Mouse (Mus musculus): ENCODE measurements around the gene Khdrbs1.
A peak's percentile ranks its signal among the peaks of the same experiment; 100 is the strongest.
"Not testable (repeated sequence)": the region's sequence is repeated elsewhere in the genome, so short reads cannot be mapped to it uniquely, and the experiment has no call there.

Khdrbs1 gene

DNA sequence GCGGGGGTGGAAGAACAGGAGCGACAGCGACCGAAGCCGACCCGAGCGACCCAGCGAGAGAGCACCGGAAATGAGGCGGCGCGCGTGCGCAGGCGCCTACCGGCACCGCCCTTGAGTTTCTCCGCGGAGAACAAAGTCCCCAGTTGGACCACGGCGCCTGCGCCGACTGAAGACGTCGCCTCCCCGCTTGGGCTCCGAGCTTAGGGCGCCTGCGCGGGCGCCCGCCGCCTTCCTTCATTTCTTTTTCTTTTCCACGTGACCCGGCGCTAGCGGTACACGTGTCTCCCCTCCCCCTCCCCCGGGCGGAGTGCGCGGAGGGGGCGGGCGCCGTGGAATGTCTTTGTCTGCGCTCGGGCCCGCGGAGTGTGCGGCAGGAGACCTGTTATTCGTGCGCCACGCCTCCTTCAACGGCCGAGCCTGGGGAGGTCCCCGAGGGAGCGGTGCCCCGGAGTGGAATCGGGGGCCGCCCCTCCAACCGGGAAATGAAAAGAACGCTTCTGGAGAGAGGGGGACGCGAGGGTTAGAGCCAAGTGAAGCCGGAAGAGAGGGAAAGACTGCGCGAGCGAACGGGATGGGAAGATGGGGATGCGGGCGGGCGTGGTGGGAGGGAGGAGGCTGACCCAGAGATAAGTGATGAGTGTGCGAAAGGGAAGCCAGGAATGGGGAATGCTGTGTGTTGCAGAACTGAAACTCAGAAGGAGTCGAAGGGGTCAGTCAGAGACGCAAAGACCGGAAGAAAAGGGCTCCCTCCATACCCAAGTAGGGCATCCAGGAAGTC, at the start of gene Khdrbs1:
Gene Khdrbs1, minus strand, starts transcription at position 72 of the 778 bp plus-strand sequence.
- DNase-seq = peak; percentile 98

DNA sequence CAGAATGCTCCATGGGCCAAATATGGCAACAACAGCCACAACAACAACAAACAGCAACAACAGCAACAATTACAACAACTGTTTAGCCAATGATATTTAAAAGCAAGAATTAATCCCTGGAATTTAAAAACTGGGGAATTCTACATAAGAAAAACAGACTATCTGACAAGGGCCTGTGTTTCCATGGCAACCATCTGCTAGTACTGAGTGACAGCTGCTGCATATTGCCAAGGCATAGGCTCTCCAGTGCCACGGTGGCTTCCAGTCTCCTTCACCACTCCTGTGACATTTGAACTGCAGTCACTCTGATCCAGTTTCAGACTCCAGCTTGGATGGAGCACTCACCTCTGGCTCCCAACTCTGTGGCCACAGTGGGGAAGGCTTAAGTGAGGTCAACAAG, 49.3 kb upstream of the Khdrbs1 start:
- no peak for DNase-seq

DNA sequence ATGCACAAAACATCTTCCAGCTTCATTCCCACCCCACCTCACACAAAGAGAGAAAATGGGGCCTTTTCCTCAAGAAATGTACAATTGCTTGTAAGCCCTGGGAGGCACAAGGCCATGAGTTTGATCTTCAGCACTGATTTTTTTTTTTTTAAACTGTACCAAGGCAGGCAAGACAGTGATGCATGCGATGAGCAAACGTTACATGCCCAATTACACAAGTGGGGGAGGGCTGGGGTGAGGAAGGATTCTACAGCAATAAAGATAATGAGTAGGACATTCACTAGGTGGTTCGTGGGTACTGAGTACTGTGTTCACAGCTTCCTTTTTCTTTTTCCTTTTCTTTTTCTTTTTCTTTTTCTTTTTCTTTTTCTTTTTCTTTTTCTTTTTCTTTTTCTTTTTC, 48.4 kb upstream of the Khdrbs1 start:
- no peak for DNase-seq

DNA sequence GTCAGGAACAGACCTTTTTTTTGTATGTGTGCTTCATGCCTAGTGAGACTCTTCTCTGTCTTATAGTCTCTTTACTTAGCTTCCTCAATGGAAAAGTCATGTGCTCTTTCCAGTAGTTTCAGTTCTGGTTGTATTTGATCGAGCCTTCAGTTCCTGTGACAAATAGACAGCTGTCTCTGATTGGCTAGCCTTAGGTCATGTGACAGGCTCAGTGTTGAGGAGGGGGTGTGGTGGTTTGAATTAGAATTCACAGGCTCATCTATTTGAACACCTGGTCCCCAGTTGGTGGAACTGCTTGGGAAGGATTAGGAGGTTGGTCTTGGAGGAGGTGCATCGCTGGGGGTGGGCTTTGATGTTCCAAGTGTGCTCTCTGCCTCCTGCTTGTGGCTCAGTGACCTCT, 47.5 kb upstream of the Khdrbs1 start:
- DNase-seq = no peak

DNA sequence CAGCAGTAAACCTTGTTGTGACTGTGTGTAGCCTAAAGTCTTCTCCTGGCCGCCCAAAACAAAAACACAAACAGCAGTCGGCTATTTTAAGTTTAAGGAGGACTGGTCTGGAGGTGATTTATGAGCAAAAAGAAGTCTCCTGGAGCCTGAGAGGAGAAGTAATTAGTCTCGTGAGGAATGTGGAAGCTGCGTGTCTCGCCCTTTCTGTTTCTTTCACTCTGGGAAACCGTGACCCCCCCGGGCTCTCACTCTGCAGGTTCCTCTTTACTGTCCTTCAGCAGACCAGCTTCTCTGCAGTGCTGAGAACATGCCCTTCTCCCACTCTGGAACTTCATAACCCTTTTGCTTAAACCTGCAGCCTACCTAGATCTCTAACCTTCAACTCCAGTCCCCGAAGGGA, 46.6 kb upstream of the Khdrbs1 start:
- DNase-seq = no peak

DNA sequence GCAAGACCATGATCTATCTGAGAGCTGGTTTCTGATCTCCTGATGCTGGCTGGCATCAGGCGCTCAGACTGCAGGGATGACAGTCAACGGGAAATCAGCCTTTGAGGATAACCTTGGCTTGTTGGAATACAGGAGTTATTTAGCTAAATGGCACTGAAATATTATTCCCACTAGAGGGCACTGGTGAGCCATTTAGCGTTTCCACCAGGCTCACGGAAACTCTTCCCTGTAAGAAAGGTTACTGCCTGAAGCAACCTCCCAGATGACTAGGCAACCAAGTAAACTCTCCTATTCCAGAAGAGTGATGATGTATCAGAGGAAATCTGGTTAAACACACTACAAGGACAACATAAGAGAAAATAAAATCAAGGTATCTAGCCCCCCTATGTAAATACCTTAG, 43.1 kb upstream of the Khdrbs1 start:
- DNase-seq = peak; percentile 68

DNA sequence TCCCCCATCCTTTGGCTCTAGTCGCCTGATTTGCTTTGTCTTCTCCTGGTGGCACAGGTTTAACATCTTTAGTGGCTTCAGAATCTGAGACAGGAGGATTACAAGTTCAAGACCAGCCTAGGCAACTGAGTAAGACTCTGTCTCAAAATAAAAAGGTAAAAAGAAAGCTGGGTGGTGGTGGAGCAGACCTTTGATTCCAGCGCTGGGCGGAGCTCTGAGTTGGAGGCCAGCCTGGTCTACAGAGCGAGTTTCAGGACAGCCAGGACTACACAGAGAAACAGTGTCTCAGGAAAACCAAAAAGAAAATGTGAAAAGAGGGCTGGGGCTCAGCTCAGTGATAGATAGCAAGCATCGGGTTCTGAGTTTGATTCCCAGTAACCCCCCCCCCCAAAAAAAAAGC, 41.4 kb upstream of the Khdrbs1 start:
- DNase-seq = no peak

DNA sequence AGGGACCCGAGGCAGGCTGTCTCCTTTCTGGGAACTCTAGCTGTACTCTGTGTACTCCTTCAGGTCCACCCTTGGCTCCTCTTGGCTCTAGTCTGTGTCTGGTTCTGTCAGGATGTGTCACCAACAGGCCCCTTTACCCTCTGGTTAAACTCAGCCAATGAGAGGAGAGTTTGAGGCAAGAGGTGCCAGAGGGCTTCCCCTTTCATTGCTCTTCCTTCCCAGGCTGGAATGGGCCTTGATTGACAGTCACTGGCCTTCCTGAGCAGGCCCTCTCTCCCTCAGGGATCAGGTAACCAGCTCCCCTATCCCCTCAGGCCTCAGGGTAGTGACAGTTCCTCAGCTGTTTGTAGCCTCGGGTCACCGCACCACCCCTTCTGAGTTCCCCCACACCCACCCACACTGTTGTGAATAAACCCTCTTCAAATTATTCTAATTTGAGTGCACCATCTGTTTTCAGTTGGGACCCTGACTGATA, 40.8 kb upstream of the Khdrbs1 start:
- DNase-seq = no peak

DNA sequence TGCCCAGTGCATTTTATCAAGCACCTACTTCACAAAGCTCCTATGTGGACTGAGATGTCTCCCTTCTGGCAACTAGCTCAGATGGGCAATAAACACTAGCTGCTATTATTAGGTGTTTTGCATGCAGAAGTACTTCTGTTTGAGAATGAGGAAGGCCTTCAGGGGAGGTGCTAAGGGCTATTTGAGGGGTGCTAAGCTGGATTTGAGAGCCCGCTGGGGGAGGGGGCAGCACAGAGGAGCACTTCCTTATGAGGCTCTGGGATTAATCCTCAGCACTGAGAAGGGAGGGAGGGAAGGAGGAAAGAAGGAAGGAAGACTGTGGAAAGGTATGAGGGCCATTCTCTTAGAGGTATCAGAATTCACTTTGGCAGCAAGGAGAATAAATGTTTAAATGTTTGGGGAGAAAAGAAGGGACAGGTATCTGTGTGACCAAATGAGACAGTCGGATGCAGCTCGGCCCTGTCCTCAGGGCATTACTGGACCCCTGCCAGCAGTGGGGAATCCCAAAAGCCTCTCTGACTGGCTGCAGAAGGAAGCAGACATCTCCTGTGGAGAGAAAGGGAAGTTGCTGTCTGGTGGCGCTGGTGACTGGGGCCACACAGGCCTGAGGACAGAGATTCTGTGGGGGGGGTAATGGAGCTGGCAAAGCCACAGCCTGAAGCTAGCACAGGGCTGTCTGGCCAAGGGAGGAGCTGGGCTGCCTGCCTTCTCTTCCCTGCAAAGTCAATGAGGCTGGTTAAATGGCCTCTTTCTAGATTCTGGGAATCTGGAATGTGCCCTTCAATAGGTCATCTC, 40.0 kb upstream of the Khdrbs1 start:
- no peak for DNase-seq

DNA sequence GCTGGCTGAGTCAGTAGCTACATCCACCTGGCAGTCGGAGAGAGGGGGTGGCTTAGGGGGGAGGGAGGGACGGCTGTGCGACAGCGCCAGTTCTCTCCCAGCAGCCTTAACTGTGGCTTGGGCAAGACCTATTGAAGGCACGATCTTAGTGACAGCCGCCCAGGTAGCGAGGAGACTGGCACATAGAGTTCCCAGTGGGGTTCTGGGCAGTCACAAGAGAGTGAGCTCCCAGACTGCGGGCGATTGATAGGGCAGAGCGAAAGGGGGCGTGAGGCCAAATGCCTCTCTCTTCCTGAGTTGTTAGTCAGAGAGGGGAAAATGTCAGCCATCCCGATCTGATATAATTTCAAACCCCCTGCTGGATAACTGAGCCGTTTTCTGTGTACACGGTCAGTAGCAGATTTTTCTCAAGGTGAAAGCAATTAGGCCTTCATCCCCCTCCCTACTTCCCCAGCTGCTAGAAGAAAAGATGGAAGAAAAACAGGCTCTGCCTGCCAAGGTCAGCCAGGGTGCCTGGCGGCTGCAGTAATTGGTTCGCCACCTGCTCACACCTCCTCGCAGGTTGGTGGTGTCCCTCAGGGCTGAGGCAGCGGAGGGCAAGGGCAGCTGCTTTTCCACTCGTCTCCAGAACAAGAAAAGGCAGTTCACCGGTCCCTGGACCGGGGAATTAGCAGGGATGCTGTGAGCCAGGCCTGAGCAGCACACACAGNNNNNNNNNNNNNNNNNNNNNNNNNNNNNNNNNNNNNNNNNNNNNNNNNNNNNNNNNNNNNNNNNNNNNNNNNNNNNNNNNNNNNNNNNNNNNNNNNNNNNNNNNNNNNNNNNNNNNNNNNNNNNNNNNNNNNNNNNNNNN, 29.8 kb upstream of the Khdrbs1 start:
- peak; percentile 78 for DNase-seq

DNA sequence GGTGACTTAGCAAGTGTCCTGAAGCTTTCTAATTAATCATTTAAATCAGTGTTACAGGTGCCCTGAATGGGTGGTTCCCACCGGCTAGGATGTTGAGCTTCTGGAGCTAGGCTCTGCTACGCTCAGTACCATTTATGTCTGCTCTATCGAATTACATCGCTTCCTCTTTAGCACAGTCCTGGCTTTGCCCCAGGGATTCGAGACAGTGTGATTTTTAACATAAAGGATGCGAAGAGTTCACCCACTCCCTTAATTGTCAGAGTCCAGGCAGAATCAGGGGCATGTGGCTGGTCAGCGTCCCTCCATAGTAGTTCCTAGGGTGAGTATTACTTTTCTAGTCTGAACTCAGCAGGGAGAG, 29.2 kb upstream of the Khdrbs1 start:
- DNase-seq = no peak

DNA sequence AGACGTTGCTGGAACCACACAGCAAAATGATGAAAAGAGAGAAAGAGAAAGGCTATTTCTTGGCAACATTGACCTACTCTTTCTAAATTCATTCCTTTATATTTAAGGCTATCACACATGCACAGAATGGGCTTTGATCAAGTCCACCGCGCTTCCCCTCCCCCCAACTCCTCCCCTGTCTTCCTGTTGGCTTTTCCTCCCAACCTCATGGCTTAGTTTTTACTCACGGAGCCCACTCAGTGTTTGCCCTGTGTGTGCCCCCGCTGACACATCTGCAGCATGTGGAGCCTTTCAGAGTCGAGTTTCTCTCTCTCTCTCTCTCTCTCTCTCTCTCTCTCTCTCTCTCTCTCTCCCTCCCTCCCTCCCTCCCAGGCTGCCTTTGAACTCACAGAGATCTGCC, 28.5 kb upstream of the Khdrbs1 start:
- DNase-seq = peak; percentile 77

DNA sequence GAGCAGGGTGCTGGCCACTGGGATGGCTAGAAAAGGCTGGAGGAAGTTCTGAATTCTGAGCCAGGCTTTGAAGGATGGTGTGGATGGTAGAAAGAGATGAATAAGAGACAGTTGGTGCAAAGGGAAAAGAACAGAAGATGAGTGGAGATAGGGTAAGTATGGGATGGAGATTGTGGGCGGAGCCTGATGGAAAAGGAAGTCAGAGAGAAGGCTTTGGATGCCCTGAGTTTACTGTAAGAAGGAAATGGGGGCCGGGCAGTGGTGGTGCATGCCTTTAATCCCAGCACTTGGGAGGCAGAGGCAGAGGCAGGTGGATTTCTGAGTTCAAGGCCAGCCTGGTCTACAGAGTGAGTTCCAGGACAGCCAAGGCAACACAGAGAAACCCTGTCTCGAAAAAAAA, 26.6 kb upstream of the Khdrbs1 start:
- not testable (repeated sequence) for DNase-seq

DNA sequence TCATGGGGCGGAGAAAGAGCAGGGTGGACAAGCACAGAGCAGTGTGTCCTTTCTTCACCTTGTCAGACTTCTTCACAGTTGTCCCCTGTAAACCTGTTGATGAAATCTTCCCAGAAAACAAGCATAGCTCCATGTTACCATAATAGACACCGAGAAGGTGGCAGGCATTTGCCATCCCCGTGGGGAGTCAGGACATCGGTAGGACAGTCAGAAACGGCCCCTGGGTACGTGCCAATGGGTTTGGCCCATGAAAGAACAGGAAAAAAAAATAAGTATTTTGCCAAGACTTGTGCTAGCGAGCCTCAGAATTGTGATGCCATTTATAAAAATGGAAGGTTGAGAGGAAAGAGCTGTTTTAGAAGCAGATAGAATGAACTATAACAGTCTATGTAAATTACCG, 25.7 kb upstream of the Khdrbs1 start:
- no peak for DNase-seq

DNA sequence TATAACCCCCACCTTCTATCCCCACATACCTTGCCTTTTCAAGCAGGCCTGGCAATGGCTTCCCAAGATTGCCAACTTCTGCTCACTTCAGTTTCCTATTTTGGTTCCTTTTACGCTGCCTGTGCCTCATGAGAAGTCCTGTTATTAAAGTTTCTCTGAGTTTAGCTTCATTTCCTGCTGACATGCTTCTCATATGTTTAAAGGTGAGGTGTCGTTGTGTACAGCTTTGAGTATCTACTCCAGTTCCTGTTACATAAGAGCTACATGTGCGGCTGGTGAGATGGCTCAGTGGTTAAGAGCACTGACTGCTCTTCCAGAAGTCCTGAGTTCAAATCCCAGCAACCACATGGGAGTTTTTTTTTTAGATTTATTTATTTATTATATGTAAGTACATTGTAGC, 23.2 kb upstream of the Khdrbs1 start:
- DNase-seq = no peak

DNA sequence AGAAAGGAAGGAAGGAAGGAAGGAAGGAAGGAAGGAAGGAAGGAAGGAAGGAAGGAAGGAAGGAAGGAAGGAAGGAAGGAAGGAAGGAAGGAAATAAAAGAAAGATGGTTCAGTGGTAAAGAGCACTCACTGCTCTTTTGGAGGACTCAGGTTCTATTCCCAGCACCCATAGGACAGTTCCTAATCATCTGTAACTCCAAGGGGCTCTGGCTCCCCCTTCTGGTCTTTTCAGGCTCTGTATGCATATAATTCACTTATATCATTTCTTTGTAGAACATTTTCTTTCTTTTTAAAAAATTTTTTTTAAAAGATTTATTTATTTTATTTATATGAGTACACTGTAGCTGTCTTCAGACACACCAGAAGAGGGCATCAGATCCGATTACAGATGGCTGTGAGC, 20.4 kb upstream of the Khdrbs1 start:
- DNase-seq = not testable (repeated sequence)

DNA sequence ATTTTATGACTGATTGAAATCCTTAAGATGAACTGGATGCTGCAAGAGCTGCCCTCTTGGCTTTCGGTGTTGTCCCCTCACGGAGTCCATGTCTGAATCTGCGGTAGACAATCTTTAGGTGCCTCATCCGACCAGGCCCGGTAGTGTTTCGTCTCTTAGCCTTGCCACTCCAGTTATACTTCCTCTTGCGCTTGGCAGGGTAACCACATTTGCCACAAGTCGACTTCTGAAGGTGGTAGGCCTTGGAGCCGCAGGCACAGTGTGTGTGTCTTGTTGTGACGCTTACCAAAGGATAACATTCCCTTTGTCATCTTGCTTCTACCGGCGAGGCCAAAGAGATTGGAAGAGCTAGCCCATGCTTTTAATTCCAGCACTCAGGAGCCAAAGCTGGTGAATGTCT, 19.5 kb upstream of the Khdrbs1 start:
- DNase-seq = peak; percentile 67

DNA sequence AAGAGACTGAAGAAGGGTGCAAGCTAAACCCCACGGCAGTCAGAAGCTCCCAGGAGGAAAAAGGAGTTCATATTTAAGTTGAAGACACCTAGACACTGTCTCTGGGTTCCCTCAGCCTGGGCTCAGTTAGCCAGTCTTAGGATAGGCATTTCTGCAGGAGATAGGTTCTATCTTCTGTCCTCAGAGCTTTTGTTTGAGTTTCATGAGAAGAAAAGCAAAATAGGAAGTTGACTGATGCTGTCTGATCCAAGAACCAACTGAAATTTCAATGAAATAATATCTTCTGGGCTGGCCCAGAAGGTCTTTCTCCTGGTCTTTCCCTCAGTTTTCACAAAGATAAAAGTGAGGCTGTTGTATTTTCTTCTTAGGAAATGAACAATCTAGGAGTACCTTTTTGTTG, 13.4 kb upstream of the Khdrbs1 start:
- no peak for DNase-seq

DNA sequence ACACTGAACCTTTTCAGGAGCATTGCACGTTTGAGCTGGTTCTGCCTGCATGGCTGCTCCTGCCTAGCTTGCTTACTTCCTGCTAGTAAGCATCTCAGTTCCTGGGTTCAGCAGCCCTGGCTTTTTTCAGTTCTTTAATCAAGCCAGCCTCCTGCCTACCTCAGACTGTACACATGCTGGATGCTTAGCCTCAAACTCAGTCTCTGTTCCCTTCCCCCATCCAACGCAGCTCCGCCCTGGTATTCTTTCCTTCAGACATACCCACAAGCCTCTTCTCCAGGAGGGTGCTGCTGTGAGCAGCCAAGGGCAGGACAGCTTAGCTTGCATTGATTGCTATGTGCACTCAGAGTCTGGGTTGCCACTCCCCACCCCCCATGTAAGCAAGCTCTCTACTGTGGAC, 12.6 kb upstream of the Khdrbs1 start:
- DNase-seq = peak; percentile 64

DNA sequence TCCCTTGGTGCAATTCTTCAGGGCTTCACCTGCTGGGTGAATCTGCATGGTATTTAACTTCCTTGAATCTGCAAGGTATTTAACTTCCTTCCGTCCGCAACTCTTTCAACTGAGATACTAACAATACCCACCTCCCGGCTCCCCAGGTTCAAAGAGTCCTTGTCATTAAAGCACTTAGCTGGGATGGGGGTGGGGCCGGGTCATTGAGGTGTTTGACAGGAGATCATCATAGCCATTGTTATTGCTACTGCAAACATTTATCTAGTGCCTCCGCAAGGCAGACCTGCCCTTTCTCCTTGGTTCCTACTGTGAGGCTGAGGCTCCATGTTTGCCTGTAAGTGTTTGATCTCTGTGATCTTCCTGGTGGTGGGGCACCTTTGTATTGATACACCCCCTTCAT, 8.3 kb upstream of the Khdrbs1 start:
- DNase-seq = no peak

DNA sequence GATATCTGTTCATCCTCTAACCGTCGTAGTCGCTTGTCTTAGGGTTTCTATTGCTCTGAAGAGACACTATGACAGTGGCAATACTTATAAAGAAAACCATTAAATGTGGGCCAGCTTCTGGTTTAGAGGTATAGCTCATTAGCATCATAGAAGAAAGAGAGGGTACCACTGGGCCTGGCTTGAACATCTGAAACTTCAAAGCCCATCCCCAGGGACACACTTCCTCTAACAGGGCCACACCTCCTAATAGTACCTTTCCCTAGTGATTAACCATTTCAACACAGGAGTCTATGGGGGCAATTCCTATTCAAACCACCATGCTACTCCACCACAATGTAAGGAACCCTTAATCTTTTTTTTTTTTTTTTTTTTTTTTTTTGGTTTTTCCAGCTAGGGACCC, 4.5 kb upstream of the Khdrbs1 start:
- DNase-seq = no peak

DNA sequence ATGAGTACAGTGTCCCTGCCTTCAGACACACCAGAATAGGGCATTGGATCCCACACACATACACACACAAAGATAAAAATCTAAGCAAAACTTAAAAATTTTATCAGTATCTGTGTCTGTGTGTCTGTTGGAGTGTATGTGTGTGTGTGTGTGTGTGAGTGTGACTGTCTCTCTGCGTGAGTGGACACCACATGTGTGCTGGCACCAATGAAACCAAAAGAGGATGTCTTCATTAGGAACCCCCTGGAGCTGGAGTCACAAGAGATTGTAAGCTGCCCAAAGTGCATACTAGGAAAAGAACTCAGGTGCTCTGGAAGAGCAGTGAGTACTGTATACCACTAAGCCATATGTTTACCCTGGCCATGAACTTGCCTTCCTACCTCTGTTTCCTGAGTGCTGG, 4.0 kb upstream of the Khdrbs1 start:
- no peak for DNase-seq

DNA sequence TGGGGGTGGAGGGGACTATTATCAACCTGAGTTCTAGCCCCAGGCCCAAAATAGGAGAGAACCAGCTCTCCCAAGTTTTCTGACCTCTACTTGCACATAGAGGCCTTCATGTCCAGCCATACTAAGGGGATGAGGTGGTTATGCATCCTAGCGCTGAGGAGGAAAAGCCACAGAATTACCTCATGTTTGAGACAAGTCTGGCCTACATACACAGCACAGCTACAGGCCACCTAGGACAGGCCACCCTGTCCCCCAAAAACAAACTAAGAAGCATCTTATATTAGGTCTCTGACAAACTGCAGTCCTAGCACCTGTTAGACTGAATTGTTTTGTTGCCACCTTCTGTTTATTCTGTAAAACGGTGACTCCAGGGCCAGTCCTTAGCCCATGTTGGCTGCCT, 1.4 kb upstream of the Khdrbs1 start:
- DNase-seq = no peak

DNA sequence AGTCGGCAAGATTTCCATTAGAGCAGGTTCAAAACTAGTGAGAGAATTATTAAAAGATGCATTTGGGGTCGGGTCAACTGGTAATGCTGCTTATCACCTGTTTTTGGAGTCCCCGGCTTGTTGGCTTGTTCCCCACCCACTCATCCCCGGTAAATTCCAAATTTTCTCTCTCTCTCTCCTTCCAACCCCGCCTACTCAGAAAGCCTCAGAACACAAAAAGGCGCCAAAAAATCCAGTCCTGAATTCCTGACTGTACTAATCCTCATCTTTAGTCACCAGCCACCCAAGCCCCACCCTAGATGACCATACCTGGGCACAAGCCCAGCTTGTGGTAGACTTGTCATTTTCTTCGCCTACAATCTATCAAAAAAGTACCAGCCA, 897 bp upstream of the Khdrbs1 start:
- no peak for DNase-seq

Measured in thymus, postnatal 4 days (tissue).